Mouse (Mus musculus) fibroblast of lung, adult 2 months (primary cell): ENCODE measurements around the gene Fhad1.
"Not testable (repeated sequence)": the region's sequence is repeated elsewhere in the genome, so short reads cannot be mapped to it uniquely, and the experiment has no call there.

ENCODE experiments used
- DNase-seq: peaks from one replicate; pipeline ENCODE4 v3.0.0-alpha.2; 2011; ENCODE audit warnings: low read depth

The Fhad1 gene

DNA sequence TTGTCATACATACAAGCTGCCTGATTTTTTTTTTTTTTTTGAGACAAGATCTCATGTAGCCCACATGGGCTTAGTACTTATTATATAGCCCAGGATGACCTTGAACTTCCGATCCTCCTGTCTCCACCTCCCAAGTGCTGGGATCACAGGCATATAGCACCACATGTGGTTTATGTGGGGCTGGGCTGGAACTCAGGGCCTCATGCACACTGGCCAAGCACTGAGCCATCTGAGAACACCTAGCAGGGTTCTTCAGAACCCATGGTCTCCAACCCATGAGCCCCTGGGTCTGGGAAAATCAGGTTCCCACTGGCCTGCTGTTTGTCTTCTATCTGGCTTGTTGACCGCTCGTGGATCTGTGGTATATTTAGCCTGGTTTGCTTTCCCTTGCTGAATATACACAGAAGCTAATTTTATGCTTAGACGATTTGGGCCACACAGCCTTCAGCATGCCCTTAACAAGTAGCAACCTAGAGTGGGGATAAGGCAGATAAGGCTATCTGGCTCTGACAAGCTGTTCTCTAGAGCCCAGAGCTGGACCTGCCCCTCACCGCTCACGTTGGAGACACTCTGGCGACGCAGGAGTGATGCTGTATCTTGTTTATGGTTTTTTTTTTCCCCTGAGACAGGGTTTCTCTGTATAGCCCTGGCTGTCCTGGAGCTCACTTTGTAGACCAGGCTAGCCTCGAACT is 24.9 kb upstream of the Fhad1 start:
- no peak for DNase-seq

DNA sequence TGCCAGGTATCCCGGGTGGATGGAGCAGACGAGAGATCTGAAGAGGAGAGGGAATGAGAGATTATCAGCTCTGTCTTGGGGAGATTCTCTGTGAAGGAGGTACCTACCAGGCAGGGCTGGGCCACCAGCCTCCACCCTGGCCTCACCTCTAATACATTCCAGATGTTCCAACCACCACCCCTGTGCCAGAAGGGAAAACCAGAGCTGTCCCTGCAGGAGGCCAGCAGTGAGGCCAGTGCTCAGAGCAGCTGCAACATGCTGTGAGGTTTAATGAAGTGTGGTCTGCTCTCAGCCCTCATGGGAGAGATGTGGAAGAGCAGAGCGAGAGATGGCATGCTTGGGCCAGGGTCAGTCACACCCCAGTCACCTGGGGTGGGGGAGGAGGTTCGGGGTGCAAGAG is 23.0 kb upstream of the Fhad1 start:
- DNase-seq, result no peak

DNA sequence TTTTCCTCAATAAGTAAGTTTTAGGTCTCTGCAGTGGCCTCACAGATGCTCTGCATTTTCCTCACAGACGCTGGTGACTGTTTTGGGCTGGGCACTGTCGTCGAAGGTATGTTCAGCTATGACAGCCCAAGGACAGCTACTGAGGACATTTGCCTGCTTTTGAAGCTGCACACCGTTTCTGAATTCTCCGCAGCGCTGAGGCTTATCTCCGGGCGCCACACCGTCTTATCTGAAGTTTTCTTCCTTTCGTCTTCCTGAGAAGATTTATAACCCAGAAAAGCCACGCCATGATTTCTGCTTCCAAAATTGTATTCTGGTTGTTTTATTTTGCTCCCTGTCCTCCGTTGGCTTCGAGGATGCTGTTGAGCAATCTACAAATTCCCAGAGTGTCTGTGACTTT is 13.7 kb upstream of the Fhad1 start:
- DNase-seq, result no peak

DNA sequence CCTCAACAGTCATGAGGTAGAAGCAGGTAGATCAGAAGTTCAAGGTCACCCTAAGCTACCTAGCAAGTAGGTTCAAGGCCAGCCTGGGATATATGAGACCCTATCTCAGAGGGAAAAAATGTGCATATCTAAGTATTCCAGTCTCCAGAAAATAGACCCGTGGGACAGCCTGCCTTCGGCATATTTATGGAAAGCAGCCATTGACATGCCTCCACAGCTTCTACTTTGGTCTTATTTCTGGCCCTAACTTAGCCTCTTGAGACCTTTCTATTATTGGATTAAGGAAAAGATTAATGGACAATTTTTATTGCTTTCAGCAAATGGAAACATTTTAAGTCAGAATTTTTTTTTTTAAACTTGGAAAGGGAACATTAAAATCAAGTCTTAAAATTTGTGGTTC is 12.1 kb upstream of the Fhad1 start:
- no peak for DNase-seq

DNA sequence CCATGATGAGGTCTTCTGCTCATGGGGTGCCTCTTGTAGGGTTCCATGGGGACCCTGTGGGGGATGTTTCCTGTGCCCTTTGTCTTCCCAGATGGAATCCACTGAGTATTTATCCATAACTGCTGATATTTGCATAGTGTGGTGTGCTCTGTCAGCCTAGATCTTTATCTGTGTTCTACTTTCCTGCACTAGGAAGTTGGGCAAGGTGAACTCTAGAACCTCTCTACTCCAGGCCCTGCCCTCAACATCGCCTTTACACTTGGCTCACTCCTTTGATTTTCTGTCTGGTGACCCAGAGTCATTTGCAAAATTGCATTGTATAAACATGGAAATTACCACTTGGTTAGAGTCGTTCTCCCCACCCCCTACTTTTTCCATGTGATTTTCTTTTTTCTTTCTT is 9.7 kb upstream of the Fhad1 start:
- DNase-seq, result no peak

DNA sequence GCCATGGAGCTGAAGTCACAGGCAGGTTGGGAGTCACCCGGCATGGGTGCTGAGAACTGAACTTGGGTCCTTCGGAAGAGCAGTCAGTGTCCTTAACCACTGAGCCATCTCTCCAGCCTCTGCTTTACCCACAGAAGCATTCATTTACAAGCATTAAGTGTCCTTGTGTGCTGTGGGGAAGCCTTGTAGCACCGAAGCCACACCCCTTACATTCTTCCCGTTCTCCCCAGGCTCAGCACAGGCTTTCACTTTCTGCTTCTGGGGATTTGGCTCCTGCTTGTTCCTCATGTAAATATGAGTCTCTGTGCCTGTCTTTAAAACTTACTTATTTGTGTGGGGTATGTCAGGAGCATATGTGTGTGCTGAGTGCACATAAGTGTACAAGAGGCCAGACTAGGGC is 8.3 kb upstream of the Fhad1 start:
- DNase-seq, result no peak

DNA sequence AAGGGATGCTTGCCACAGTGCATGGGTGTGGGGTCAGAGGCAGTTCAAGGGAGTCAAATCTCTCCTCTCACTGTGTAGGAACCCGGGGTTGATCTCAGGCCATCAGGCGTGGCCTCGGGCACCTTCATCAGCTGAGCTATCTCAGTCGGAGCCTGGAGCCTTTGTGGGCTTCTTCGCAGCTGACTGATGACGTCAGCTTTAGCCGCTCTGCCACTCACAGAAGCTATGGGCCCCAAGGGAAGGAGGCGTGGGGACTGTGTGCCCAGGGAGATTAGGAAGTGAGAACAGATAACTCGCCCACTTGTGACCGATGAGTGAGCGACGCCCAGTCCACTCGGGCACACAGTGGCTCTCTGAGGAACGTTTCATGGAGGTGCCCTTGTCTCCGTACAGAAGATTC is 2.8 kb upstream of the Fhad1 start:
- no peak for DNase-seq

DNA sequence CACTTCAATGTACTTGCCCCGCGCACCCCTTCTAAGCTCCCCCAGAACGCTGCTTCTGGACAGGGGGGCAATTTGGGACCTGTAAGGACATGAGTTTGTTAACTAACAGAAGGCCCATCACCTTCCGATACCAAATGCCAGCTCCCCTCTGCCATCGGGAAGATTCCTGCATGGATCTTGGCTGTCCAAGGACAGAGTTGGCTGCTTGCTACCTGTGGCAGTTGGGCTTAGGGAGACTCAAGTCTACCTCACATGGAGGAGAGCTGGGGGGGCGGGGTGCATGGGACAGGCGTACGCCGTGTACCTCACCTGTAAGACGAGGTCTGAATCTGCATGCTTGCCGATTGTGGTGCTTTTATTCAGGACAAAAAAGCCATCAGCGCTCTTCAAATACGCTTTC is 3.6 kb downstream of the Fhad1 start:
- no peak for DNase-seq

DNA sequence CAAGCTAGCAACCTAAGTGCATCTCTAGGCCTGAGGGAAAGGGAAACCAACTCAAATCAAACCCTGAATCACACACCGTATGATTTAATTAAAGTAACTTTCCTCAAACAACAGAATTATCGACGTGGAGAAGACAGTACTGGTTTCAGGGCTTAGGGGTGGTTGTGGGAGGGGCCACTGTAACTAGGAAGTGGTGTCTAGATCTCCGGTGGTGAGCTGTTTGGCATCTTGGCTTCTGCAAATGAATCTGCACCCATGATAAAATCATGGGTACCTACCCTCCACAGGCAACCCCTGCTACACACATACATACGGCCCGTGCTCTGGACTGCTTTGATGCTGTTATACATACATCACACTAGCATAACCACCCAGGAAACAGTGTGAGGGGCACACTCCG is 4.4 kb downstream of the Fhad1 start:
- no peak for DNase-seq

DNA sequence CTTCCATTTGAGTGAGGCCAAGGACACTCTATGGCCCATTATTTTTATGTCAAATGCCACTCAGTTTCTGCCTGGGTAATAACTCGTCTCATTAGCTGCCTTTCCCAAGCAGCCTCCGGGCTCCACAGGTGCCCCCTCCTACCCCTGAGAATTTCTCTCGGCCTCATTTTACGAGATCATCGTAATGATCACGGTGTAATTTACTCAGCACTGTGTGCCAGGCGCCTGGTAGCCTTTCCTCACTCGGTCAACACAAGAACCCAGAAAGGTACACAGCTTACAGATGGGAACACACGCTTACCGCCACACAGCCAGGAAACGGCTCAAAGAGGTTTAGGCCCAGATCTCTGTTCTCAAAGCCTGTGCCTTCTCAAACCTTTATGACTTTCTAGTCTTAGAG is 6.7 kb downstream of the Fhad1 start:
- no peak for DNase-seq

DNA sequence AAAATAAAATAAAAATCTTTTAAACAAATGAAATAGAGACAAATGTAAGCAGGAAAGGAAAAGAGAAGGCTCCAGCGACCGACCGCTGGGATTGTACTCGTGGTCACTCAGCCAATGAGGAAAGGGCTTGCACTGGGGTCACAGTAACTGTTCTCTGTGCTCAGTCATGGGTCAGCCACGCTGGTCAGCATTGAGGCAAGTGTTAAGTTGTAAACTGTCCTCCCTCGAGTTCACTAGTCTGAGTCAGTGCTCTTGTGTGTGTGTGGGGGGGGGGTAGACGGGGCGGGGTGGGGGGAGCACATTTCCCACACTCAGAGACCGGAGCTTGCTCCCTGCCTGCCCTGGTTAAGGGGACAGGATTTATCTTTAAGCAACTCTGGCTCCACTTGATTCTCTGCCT is 14.3 kb downstream of the Fhad1 start:
- no peak for DNase-seq

DNA sequence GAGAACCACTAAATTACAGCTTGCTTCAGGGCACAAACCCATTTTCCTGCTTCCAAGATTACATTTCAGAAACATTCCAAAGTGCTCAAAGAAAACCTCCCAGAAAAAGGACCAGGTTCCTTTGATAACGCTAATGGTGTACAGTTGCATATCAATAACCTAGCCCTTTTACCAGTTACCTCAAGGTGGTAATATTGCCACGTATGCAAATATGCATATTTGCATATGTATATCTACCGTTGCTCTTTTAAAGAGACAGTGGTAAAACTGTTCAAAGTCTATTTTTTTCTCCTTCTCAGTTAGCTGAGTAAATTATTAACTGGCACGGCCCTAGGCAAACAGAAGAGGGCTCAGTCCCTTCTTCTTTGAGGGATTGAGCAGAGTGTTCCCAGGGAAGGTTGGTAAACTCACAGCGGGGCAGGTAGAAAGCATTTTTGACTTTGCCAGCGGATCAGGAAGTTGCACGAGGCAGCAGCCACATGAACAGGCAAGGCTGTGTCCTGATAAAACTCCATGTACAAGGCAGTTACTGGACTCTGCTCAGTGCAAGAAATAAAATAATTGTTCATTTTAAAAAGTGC is 15.3 kb downstream of the Fhad1 start:
- no peak for DNase-seq

DNA sequence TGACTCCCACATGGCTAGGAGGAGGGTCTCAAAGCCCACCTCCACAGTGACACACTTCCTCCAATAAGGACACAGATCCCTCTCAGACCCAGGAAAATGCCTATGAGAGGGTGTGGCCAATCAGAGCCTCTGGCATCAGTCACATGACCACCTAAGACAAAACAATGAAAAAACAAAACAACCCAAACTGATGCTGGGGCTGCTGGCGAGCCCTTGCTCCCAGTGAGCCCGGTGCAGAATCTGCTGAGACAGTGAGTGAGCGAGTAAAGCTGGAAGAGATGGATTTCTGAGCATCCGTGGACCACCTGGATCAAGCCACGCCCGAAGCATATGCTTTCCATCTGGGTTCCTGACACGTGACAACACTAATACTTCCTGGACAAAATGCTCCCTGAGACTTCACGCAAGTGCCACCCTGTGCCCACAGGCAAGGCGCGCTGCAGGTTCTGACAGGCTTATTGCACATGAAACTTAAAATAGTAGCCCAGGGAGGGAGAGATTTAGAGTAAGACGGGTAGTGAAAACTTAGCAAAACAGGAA is 16.5 kb downstream of the Fhad1 start:
- DNase-seq, result no peak

DNA sequence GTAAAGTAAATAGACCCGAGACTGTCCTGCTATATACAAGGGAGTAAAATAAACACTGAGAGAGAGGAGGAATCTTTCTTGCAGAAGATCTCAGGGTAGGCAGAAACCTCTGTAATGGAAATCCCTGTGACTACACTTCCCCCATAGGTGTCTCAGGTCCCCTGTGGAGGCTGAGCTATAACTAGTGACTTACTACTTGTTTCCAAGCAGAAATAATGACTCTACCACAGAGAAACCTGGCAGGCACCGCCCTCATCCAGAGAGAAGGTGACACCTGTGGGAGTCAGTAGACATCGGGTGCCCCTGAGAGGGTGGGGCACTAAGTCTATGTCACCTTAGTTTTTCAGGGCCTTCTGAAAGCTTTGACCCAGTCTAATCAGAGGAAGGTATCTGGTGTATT is 18.0 kb downstream of the Fhad1 start:
- DNase-seq, result no peak

DNA sequence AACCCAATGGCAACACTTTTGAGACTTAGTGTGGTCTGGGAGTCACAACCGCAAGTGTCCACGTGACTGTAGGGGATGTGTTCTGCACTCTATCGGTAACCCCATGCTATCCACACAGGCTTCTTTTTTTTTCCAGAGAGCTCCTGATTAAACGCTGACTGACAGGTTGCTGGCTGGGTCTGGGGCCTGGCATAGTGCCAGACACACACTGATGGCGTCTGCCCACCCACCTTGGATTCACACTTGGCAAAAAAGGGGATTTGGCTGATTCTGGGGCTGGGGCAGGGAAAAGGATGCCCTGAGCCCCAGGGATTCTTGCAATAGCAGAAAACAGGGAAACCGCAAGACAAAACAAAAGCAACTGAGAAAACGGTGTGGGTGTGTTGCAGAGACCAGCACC is 18.8 kb downstream of the Fhad1 start:
- no peak for DNase-seq

DNA sequence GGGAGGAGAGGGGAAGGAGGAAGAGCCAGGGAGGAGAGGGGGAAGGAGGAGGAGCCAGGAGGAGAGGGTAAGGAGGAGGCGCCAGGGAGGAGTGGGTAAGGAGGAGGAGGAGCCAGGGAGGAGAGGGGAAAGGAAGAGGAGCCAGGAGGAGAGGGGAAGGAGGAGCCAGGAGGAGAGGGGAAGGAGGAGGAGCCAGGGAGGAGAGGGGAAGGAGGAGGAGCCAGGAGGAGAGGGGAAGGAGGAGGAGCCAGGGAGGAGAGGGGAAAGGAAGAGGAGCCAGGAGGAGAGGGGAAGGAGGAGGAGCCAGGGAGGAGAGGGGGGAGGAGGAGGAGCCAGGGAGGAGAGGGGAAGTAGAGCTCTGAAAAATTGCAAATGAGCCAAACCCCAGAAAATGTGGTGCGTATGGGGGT is 20.8 kb downstream of the Fhad1 start:
- not testable (repeated sequence) for DNase-seq

DNA sequence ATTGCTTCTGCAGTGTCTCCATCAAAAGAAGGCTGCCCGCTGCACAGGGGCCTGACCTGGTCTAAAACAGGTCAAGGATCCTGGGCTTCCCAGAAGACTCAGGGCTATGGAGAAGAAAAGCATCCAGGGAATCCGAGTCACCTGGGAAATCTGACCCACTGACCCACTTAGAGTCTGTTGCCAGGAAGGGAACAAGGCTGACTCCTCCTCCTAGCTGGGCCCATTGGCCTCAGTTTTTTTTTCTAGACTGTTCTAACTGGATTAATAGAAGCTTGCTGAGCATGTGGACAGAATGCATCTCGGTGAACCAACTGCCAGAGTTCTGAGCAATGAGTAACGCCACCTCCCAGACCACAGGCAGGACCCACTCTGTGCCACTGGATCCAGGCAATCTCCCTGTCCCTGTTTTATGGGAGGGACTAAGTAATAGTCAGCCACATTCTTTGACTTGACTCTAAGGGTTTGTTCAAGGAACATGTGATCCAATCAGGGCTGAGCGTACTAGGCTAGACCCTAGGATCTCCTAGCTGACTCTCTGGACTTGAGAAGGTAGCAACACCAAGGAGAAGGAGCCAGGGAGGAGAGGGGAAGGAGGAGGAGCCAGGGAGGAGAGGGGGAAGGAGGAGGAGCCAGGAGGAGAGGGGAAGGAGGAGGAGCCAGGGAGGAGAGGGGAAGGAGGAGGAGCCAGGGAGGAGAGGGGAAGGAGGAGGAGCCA is 21.4 kb downstream of the Fhad1 start:
- DNase-seq, result no peak

DNA sequence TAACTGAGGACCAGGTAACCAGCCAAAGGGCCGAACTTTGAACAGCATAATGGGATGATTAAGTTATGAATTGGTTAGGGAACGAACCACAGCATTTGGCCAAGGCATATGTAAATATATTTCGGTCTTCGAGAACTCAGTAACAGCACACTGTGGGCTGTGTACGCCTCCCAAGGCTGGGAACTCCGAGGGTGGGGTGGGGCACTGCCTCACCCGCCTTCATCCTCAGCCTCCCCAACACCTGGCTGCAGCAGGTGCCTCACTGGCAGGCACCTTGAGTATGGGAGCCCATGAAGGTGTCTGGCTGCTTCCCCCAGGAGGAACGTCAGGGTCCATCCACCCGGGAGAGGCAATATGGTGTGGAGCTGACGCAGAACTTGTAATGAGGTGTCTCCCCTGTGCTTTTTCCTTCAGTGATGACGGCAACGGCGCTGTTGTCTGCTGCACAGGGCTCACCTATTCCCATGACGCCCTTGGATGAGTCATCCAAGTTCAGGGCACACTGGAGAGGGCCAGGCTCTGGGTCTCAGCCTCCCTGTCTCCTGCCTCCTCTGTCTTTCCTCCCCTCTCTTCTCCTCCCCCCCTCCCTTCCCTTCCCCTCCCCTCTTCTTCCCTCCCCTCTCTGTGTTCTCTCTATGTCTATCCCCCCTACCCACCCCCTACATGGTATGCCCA is 22.2 kb downstream of the Fhad1 start:
- DNase-seq, result no peak

DNA sequence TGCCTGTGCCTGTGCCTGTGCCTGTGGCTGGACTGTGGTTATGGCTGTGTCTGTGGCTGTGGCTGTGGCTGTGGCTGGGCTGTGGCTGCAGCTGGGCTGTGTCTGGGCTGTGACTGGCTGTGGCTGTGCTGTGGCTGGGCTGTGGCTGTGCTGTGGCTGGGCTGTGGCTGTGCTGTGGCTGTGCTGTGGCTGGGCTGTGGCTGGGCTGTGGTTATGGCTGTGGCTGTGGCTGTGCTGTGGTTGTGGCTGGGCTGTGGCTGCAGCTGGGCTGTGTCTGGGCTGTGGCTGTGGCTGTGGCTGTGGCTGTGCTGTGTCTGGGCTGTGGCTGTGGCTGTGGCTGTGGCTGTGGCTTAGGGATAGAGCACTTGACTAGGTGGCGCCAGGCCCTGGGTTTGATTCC is 26.7 kb downstream of the Fhad1 start:
- DNase-seq, result no peak

DNA sequence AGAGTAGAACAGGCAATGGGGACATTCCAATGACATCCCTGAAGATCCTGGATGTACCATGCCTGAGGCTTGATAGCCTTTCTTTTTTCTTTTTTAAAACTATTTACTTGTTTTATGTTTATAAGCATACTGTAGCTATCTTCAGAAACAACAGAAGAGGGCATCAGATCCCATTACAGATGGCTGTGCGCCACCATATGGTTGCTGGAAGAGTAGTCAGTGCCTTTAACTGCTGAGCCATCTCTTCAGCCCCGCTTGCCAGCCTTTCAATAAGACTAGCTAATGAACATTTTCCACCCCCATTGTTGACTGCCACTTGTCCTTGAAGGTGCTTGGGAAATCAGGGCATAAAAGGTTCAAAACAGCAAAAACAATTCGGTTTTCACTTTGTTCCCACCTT is 31.2 kb downstream of the Fhad1 start:
- no peak for DNase-seq

DNA sequence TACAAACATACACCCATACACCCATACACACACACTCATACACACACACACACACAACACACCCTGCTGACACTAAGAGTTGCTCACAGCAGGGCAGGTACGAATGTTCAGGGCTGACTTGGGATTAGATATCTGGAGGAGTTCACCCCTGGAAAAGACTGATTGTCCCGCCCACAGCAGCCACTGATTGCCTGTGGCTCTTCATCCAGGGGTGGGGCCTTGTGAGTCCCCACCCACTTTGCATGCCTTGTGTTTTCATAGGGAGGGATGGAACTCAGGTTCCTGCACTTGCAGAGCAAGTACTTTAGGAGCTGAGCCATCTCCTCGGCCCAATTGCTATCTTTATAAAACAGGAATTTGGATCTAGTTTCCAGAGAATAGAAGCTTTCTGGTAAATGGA is 33.4 kb downstream of the Fhad1 start:
- no peak for DNase-seq

DNA sequence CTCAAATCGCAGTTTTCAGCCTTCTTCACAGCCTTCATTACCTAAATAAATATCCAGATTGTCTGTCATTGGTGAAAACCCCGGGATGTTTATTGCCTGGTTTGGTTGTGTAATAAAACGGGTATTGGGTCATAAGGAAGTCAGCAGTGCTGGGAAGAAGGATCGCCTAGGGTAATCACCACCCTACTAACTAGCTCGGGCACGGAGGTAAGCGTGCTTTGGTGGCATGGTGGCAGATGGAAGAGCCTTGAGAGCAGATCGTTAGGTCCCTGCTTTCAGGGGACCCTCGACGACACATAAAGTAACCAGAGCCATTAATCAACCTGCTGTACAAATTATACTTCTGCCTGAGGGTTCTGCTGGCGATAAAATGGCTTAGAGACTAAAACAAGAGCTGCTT is 36.3 kb downstream of the Fhad1 start:
- no peak for DNase-seq

DNA sequence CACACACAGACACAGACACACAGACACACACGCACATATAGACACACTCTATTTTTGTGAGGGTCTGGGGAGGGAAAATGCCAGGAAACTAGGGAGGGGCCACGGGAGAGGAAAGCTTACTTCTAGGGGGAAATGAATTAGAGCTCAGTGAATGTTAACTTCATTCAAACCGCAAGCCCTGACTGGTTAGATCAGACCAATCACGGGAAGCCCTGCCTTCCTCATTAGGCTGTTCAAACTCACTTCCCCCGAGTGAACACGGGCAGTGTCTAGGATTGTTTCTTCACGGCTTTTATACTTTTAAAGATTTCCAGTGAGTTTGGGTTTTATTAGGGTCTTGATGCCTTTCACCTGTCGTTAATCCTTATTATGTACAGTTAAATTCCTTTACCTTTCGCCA is 37.5 kb downstream of the Fhad1 start:
- DNase-seq, result no peak
